Mouse (Mus musculus): ENCODE measurements at regions not wholly inside any gene's neighbourhood (a gene's known extent, or its start where the extent isn't known, plus 50 kb on each side); places are given as distances from the start of the nearest gene placed in this dataset.

DNA sequence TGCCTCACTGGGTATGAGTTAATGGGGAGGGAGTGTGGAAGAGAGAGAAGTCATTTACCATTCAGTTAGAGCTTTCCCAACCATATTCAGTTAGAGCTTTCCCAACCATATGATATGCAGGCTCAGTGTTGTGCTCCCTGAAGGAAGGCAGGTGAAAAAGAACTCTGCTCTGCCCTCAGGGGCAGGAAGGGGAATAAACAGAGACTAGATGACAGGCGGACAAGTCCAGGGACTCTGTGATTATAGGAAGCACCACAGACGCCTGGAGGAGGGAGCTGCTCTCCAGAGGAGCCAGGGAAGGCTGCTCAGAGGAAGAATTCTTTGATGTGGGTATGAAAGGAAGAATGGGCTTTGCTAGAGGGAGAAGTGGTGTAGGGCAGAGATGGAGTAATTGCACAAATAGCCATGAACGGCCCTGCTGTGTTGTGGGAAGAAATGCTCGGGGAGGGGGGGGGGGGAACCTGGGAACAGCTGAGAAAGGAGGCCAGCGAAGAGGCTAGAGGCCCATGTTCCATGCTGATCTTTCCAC is 220.3 kb upstream of the Camk1g start:
- peaks cover 11% of the 10 kb centered on the region; the same call in 1 of the 2 replicates for H3K27me3 ChIP-seq (ENCODE audit: insufficient read depth, low read length)
- ATAC-seq (ENCODE audit: extremely low read depth, insufficient number of reproducible peaks, low FRiP score, poor library complexity, severe bottlenecking) (no peak), DNase-seq (ENCODE audit: low spot score) (no peak)
- H3K4me3 ChIP-seq (ENCODE audit: low read depth, low read length) = no peak overlapping the region
- no peaks in the 10 kb centered on the region for H3K9me3 ChIP-seq (replicated peaks)
- no peaks in the 10 kb centered on the region for H3K4me1 ChIP-seq (ENCODE audit: insufficient read depth, low read depth, low read length)
- TF ChIP-seq POLR2AphosphoS5 (IDR thresholded peaks at IDR 0.05; ENCODE audit: insufficient replicate concordance, low read depth, low read length) (no peak), GATA1 (IDR thresholded peaks at IDR 0.05; ENCODE audit: borderline replicate concordance, low read length) (no peak)
- no peaks in the 10 kb centered on the region for H3K36me3 ChIP-seq (replicated peaks)

DNA sequence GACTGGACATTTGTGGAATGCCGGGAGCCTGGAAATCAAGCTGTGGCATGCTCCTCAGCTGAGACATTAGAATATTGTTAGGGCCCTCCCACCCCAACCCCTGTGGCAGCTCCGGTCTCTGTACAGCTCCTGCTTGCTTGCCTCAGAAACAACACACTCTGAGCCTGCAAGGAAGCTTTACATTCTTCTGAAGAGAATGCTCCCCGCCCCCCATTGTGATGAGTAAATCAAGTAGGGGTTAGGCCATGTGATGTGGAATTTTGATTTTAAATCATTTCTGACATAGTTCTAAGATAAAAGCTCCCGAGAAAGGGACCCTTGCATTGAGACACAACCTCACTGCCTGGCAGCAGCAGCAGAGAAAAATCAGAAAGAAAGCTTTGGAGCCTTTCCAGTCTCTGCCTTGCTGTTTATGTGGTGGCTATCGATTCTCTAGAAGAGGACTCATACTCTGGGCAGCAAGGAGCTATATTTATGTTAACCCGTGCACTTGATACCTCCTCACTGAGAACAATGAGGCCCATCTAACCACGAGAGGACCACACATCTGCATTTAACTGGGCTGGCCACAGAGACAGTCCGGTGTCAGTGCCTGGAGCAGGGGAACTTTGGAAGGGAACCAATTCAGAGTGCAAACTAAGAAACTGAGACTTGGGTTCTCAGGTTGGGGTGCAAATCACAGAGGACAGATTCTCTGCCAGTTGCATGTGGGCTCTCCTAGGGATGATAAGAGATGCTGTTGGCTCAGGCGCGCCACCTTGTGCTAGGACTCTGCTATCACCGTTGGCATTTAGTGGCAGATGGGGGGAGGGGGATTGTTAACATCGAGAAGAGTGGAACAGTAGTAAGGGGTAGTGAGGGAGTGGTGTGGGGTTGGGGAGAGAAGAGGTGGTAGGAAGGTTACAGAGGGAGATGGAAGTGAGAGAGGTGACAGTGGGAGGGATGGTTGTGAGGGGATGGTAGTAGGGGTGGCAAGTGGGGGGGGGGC is 218.7 kb upstream of the Camk1g start:
- Histone ChIP-seq H3K4me3 (ENCODE audit: low read depth, low read length) (no peak overlapping the region), H3K27me3 (ENCODE audit: insufficient read depth, low read length) (peaks cover 11% of the 10 kb centered on the region; the same call in 1 of the 2 replicates), H3K36me3 (replicated peaks) (no peaks in the 10 kb centered on the region), H3K9me3 (replicated peaks) (no peaks in the 10 kb centered on the region), H3K4me1 (ENCODE audit: insufficient read depth, low read depth, low read length) (no peaks in the 10 kb centered on the region)
- peak; percentile 10; the same call in 1 of the 2 replicates for TF ChIP-seq CTCF (IDR thresholded peaks at IDR 0.05; ENCODE audit: low read depth, low read length)
- no peak for TF ChIP-seq TAL1 (conservative IDR thresholded peaks at IDR 0.05; ENCODE audit: low read depth, low read length)
- TF ChIP-seq GATA2 (IDR thresholded peaks at IDR 0.05; ENCODE audit: borderline replicate concordance, low read depth, low read length) = no peak
- no peak for TF ChIP-seq GATA1 (IDR thresholded peaks at IDR 0.05; ENCODE audit: borderline replicate concordance, low read length)
- ATAC-seq (ENCODE audit: extremely low read depth, insufficient number of reproducible peaks, low FRiP score, poor library complexity, severe bottlenecking) (no peak), DNase-seq (ENCODE audit: low spot score) (peak; percentile 15)

- no peak overlapping the region for H3K4me3 ChIP-seq (ENCODE audit: low read depth, low read length)
- H3K4me1 ChIP-seq (ENCODE audit: insufficient read depth, low read depth, low read length) = no peaks in the 10 kb centered on the region
- DNase-seq (ENCODE audit: low spot score) (no peak), ATAC-seq (ENCODE audit: extremely low read depth, insufficient number of reproducible peaks, low FRiP score, poor library complexity, severe bottlenecking) (no peak)
- H3K27me3 ChIP-seq (ENCODE audit: insufficient read depth, low read length) = peaks cover 8% of the 10 kb centered on the region; the same call in 1 of the 2 replicates
- TF ChIP-seq GATA1 (IDR thresholded peaks at IDR 0.05; ENCODE audit: borderline replicate concordance, low read length) (no peak), CTCF (IDR thresholded peaks at IDR 0.05; ENCODE audit: low read depth, low read length) (no peak), TAL1 (conservative IDR thresholded peaks at IDR 0.05; ENCODE audit: low read depth, low read length) (no peak), GATA2 (IDR thresholded peaks at IDR 0.05; ENCODE audit: borderline replicate concordance, low read depth, low read length) (no peak), POLR2AphosphoS5 (IDR thresholded peaks at IDR 0.05; ENCODE audit: insufficient replicate concordance, low read depth, low read length) (no peak)
- no peaks in the 10 kb centered on the region for H3K9me3 ChIP-seq (replicated peaks)
- H3K36me3 ChIP-seq (replicated peaks) = no peaks in the 10 kb centered on the region
These were observed 217.2 kb upstream of the Camk1g start for GRCm38 (mm10) chr1:193587317-193587716.

DNA sequence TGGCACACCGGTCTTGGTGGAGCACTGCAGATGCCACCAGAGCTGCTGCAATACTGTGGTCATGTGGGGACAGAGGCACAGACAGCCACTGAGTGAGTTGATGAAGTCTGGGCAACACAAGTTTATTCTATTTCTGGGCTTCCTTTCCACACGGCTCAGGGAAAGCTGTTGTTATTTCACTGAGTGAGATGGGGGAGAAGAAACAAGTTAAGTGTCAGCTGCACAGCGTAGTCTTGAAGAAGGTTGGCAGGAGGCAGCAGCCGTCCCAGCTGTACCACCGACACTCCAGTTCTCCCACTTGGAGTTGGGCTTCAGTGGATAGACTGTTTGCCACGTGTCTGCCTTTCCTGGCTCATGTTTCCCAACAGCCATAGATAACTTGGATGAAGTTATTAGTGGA is 216.8 kb upstream of the Camk1g start:
- H3K36me3 ChIP-seq (replicated peaks) = no peaks in the 10 kb centered on the region
- no peak for ATAC-seq (ENCODE audit: extremely low read depth, insufficient number of reproducible peaks, low FRiP score, poor library complexity, severe bottlenecking)

DNA sequence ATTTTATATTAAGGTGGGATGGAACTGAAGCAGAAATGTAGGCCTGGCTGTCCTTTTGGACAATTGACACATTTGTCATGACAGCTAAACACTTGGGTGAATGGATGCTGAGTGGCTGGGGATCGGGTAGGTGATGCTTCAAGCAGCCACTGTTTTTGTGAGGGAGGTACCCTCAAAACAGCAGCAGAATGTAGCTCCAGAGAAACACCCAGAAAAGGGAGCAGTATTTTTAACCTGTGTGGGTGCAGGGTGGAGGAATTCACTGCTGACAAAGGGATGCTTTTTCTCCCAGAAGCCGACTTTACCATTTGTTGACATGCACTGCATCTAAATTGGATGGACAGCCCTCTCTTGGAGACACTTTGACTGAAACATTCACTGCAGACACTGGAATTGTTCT is 213.7 kb upstream of the Camk1g start:
- Histone ChIP-seq H3K9me3 (replicated peaks) (no peaks in the 10 kb centered on the region), H3K36me3 (replicated peaks) (no peaks in the 10 kb centered on the region), H3K27me3 (ENCODE audit: insufficient read depth, low read length) (0 out of 2 replicates have a peak, but pooled peaks cover 2% of the 10 kb centered on the region), H3K4me1 (ENCODE audit: insufficient read depth, low read depth, low read length) (no peaks in the 10 kb centered on the region), H3K4me3 (ENCODE audit: low read depth, low read length) (no peak overlapping the region)
- DNase-seq (ENCODE audit: low spot score) = no peak
- ATAC-seq (ENCODE audit: extremely low read depth, insufficient number of reproducible peaks, low FRiP score, poor library complexity, severe bottlenecking) = no peak
- no peak for TF ChIP-seq GATA2 (IDR thresholded peaks at IDR 0.05; ENCODE audit: borderline replicate concordance, low read depth, low read length)
- TF ChIP-seq TAL1 (conservative IDR thresholded peaks at IDR 0.05; ENCODE audit: low read depth, low read length) = no peak
- TF ChIP-seq POLR2AphosphoS5 (IDR thresholded peaks at IDR 0.05; ENCODE audit: insufficient replicate concordance, low read depth, low read length) = no peak
- no peak for TF ChIP-seq GATA1 (IDR thresholded peaks at IDR 0.05; ENCODE audit: borderline replicate concordance, low read length)
- no peak for TF ChIP-seq CTCF (IDR thresholded peaks at IDR 0.05; ENCODE audit: low read depth, low read length)

More for the DNA sequence above, 216.8 kb upstream of the Camk1g start:
- peaks cover 8% of the 10 kb centered on the region; the same call in 1 of the 2 replicates for H3K27me3 ChIP-seq (ENCODE audit: insufficient read depth, low read length)
- H3K9me3 ChIP-seq (replicated peaks) = no peaks in the 10 kb centered on the region
- no peak for DNase-seq (ENCODE audit: low spot score)
- H3K4me3 ChIP-seq (ENCODE audit: low read depth, low read length) = no peak overlapping the region
- TF ChIP-seq GATA1 (IDR thresholded peaks at IDR 0.05; ENCODE audit: borderline replicate concordance, low read length) (no peak), POLR2AphosphoS5 (IDR thresholded peaks at IDR 0.05; ENCODE audit: insufficient replicate concordance, low read depth, low read length) (no peak), GATA2 (IDR thresholded peaks at IDR 0.05; ENCODE audit: borderline replicate concordance, low read depth, low read length) (no peak), TAL1 (conservative IDR thresholded peaks at IDR 0.05; ENCODE audit: low read depth, low read length) (no peak), CTCF (IDR thresholded peaks at IDR 0.05; ENCODE audit: low read depth, low read length) (no peak)
- no peaks in the 10 kb centered on the region for H3K4me1 ChIP-seq (ENCODE audit: insufficient read depth, low read depth, low read length)

- ATAC-seq (ENCODE audit: extremely low read depth, insufficient number of reproducible peaks, low FRiP score, poor library complexity, severe bottlenecking) (no peak), DNase-seq (ENCODE audit: low spot score) (no peak)
- Histone ChIP-seq H3K4me3 (ENCODE audit: low read depth, low read length) (no peak overlapping the region), H3K9me3 (replicated peaks) (no peaks in the 10 kb centered on the region), H3K36me3 (replicated peaks) (no peaks in the 10 kb centered on the region), H3K27me3 (ENCODE audit: insufficient read depth, low read length) (no peaks in the 10 kb centered on the region), H3K4me1 (ENCODE audit: insufficient read depth, low read depth, low read length) (no peaks in the 10 kb centered on the region)
- no peak for TF ChIP-seq TAL1 (conservative IDR thresholded peaks at IDR 0.05; ENCODE audit: low read depth, low read length)
- TF ChIP-seq POLR2AphosphoS5 (IDR thresholded peaks at IDR 0.05; ENCODE audit: insufficient replicate concordance, low read depth, low read length) = no peak
- TF ChIP-seq GATA1 (IDR thresholded peaks at IDR 0.05; ENCODE audit: borderline replicate concordance, low read length) = no peak
- no peak for TF ChIP-seq GATA2 (IDR thresholded peaks at IDR 0.05; ENCODE audit: borderline replicate concordance, low read depth, low read length)
- no peak for TF ChIP-seq CTCF (IDR thresholded peaks at IDR 0.05; ENCODE audit: low read depth, low read length)
These were observed 210.3 kb upstream of the Camk1g start for GRCm38 (mm10) chr1:193580393-193580792.
